Mouse (Mus musculus) midbrain, postnatal 0 days (tissue): ENCODE data around the gene Sgo1. TPM values are rescaled to one million over a fixed set of nuclear protein-coding genes. Genes with fewer than 3 reads are reported as not detected.
"Not testable (repeated sequence)": the region's sequence is repeated elsewhere in the genome, so short reads cannot be mapped to it uniquely, and the experiment has no call there.

Experiments
- ATAC-seq: fragments of 200-750 bp; cut with Nextera tagmentation; 2 replicates; pipeline ENCODE4 v1.8.0; 2017; ENCODE audit warnings: moderate number of reproducible peaks, mild to moderate bottlenecking, moderate TSS enrichment, moderate library complexity; ENCODE audit not compliant: low FRiP score
- DNase-seq: peaks from one replicate; pipeline ENCODE4 v3.0.0-alpha.2; 2015; ENCODE audit warnings: low spot score
- H3K27ac ChIP-seq: fragments of 300-500 bp; sonication (generic); 2 replicates; pipeline ENCODE4 v1.5.1; 2014; ENCODE audit warnings: low read depth, mild to moderate bottlenecking, low read length, mixed read lengths
- H3K27me3 ChIP-seq: fragments of 300-500 bp; sonication (generic); 2 replicates; pipeline ENCODE4 v1.6.1; 2014; ENCODE audit warnings: low read length, control low read depth, mixed read lengths; ENCODE audit not compliant: insufficient read depth
- H3K36me3 ChIP-seq: fragments of 300-500 bp; sonication (generic); 2 replicates; pipeline ENCODE4 v1.6.1; 2014; ENCODE audit warnings: low read length, control low read depth, mixed read lengths; ENCODE audit not compliant: insufficient read depth
- H3K4me1 ChIP-seq: fragments of 300-500 bp; sonication (generic); 2 replicates; pipeline ENCODE4 v1.6.1; 2014; ENCODE audit warnings: mild to moderate bottlenecking, control low read depth, antibody characterized with exemption, low read length, mixed read lengths; ENCODE audit not compliant: insufficient read depth
- H3K4me2 ChIP-seq: fragments of 300-500 bp; sonication (generic); 2 replicates; pipeline ENCODE4 v1.6.1; 2014; ENCODE audit warnings: low read depth, mild to moderate bottlenecking, low read length, mixed read lengths; ENCODE audit not compliant: poor library complexity, severe bottlenecking
- H3K4me3 ChIP-seq: fragments of 300-500 bp; sonication (generic); 2 replicates; pipeline ENCODE4 v1.5.1; 2014; ENCODE audit warnings: low read depth, mild to moderate bottlenecking, low read length, moderate library complexity
- H3K9ac ChIP-seq: fragments of 300-500 bp; sonication (generic); replicated peaks from 2 replicates; pipeline ENCODE4 v1.6.1; 2014; ENCODE audit warnings: mild to moderate bottlenecking, low read length, moderate library complexity, mixed read lengths; ENCODE audit not compliant: poor library complexity, severe bottlenecking
- H3K9me3 ChIP-seq: fragments of 300-500 bp; sonication (generic); 2 replicates; pipeline ENCODE4 v1.6.1; 2016; ENCODE audit warnings: low read length, control low read depth
- CTCF ChIP-seq: IDR thresholded peaks from 2 replicates; pipeline ENCODE4 v1.5.1; 2016; ENCODE audit warnings: antibody characterized with exemption, mild to moderate bottlenecking
- WGBS: fragments of 180-500 bp; shearing (Covaris S2); extraction: QIAGEN DNeasy Blood & Tissue Kit; methylation state at CpG from one replicate; pipeline ENCODE4 v1.1.7; 2014; 5-methylcytosine and 5-hydroxymethylcytosine counted together
- polyA plus RNA-seq: library from polyadenylated mRNA; unstranded; fragments of >200 nt; fragmentation: Nextera tagmentation; extraction: Ambion mirVana; gene quantifications from 2 replicates; pipeline ENCODE4 v1.2.1, GENCODE M21; 2015
- total RNA-seq: library from RNA; depleted of rRNA; stranded (reverse); fragments of >200 nt; gene quantifications from 2 replicates; pipeline ENCODE4 v1.2.3, GENCODE M21; 2014; rRNA removed

Sgo1 gene
- 1.4 and 2.2 TPM in 2 replicates for total RNA-seq
- polyA plus RNA-seq = 2.2 and 3.5 TPM in 2 replicates

DNA sequence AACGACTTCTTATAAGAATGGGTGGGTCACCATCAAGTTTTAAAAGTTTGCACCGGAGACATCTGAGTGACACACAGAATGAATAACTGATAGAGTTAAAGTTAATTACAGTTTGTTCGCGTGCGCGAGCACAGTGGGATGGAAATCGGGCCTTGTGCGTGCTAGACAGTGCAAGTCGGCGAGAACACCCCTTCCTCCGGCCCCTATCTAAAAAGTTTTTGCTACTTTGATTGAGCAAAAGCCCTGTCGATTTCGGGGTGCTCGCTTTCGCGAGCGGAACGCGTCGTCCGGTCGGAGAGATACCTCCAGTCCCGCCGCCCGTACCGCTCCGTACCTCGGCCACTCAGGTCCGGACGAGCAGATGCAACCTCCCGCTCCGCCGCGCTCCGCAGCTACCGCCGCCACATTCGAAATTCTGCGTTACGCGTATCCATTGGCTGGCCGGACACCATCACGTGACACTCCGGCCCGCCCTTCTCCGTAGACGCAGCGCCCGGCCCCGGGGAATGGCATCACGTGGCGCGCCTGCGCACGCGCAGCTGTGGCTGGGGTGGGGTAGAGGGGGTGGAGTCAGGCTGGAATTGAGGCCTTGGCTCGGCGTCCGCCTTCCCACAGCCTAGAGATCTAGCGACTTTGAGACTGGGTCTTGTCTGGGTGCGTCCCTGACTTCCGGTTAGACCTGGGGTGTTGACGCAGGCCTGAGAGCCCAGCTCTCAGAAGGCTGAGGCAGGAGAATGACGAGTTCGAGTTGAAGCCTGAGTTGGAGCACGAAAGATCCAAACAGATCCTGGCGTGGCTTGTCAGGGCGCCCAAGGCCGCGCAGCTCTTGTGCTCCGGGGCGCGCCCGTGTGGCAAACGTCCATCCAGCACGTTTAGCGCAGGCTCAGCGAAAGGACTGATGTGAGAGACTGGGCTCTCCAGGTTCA is at the start of gene Sgo1:
TSS of gene Sgo1 (minus strand) at position 457 of the 926 bp plus-strand sequence.
- Histone ChIP-seq H3K4me1 (no peaks in the 10 kb centered on the region), H3K9me3 (no peaks in the 10 kb centered on the region), H3K27me3 (no peaks in the 10 kb centered on the region), H3K4me2 (peak within 1 kb of the TSS; percentile 75), H3K36me3 (no peaks in the 10 kb centered on the region), H3K4me3 (peak within 1 kb of the TSS; percentile 53), H3K9ac (peak within 1 kb of the TSS; percentile 72), H3K27ac (peak within 1 kb of the TSS; percentile 95)
- WGBS = under 1% methylated on average over 75 of the region's 78 CpGs
- peak; percentile 100 for ATAC-seq
- peak; percentile 65 for TF ChIP-seq CTCF
- peak; percentile 98 for DNase-seq

DNA sequence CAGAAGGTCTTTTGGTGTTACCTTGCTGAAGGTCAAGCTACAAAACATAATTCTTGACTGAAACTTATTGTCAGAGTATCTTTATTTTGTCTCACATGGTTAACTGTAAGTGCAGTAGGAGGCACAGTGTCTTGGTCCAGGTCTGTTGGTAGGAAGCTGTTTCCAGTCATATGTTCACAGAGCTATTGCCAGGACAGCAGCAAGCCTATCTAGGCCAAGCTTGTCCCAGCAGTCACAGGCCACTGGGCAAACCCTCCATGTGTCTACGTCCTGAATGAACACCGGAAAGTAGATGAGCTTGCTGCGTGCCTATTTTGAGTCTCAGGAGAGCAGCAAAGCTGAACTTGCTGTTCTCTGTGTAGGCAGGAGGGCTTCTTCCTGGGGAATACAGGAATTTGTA is 29.8 kb upstream of the Sgo1 start:
- H3K4me1 ChIP-seq, H3K27ac ChIP-seq, H3K4me2 ChIP-seq, ATAC-seq, H3K4me3 ChIP-seq, H3K9me3 ChIP-seq, DNase-seq, H3K36me3 ChIP-seq, H3K9ac ChIP-seq, H3K27me3 ChIP-seq: not testable (repeated sequence)
- 92% methylated on average over 3 of the region's 3 CpGs for WGBS

DNA sequence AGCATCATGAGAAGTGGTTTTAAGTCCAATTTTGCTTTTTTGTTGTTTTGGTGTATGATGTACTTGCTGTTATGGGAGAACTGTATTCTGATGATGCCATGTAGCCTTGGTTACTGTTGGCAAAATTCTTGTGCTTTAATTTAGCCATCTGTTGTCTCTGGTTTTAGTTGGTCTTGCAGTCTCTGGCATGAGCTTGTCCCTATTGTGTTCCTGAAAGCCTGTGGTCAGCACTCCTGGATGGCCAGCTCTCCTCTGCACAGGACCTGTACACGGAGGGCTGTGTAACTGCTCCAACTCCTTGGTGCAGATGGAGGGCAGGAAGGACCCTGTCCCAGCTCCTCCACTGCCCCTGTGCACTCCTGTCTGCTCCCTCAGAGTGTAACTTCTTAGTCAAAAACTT is 29.3 kb upstream of the Sgo1 start:
- no peaks in the 10 kb centered on the region for H3K27me3 ChIP-seq
- 77% methylated on average over 1 of the region's 1 CpGs for WGBS
- no peaks in the 10 kb centered on the region for H3K36me3 ChIP-seq
- no peak for ATAC-seq
- no peaks in the 10 kb centered on the region for H3K9me3 ChIP-seq
- no peak for DNase-seq
- no peak overlapping the region for H3K4me3 ChIP-seq
- TF ChIP-seq CTCF = no peak
- H3K9ac ChIP-seq = no peak overlapping the region
- no peak overlapping the region for H3K27ac ChIP-seq
- no peak overlapping the region for H3K4me2 ChIP-seq
- H3K4me1 ChIP-seq = no peaks in the 10 kb centered on the region

DNA sequence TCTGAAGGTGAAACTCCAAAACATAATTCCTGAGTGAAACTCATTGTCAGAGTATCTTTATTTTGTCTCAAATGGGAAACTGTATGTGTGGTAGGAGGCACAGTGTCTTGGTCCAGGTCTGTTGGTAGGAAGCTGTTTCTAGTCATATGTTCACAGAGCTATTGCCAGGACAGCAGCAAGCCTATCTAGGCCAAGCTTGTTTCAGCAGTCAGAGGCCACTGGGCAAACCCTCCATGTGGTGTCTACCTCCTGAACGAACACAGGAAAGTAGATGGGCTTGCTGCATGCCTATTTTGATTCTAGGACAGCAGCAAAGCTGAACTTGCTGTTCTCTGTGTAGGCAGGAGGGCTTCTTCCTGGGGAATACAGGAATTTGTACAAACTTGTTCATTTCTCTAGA is 26.0 kb upstream of the Sgo1 start:
- not testable (repeated sequence) for H3K27me3 ChIP-seq, H3K9ac ChIP-seq, H3K4me3 ChIP-seq, H3K9me3 ChIP-seq, H3K36me3 ChIP-seq, DNase-seq, ATAC-seq, H3K27ac ChIP-seq, H3K4me1 ChIP-seq, H3K4me2 ChIP-seq
- 62% methylated on average over 1 of the region's 1 CpGs for WGBS

DNA sequence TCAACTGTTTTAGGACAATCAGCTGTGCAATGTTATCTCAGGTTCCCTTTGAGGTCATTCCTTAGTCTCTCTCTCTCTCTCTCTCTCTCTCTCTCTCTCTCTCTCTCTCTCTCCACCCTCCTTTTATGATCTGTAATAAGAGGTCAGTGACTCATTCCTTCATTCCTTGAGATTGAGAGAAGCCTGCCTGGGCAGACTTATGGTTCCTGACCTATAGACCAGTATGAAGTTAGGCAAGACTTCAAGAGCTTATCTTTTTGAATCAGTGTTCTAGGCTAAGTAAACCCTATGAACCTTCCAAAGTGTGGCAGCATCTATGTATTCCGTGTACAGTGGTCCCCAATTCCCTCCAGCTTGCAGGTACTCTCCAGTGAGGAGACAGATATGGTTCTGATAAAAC is 25.3 kb upstream of the Sgo1 start:
- no peak for TF ChIP-seq CTCF
- Histone ChIP-seq H3K36me3 (no peaks in the 10 kb centered on the region), H3K4me1 (no peaks in the 10 kb centered on the region), H3K4me3 (no peak overlapping the region), H3K9ac (no peak overlapping the region), H3K9me3 (no peaks in the 10 kb centered on the region), H3K4me2 (no peak overlapping the region), H3K27ac (no peak overlapping the region), H3K27me3 (no peaks in the 10 kb centered on the region)
- DNase-seq (no peak), ATAC-seq (no peak)
- 61% methylated on average over 1 of the region's 1 CpGs for WGBS

DNA sequence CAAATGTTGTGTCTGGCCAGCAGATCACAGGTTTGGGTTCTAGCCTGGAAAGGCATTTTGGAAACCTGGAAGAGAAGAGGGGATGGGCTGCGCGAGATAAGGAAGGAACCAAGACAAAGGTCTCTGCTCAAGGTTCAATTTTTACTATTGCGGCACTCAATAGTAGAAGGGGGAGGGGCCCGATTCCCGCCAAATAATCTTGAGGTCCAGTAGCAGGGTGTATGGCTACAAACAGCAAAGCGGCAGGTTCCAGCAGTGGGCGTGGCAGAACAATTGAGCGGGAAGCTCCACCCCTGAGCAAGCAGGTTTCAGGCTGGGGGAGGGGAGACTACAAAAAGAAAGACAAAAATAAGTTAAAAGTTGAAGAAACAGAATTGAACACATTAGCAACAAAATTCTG is 8.4 kb upstream of the Sgo1 start:
- H3K27ac ChIP-seq, H3K4me1 ChIP-seq, H3K27me3 ChIP-seq, H3K9ac ChIP-seq, H3K9me3 ChIP-seq, H3K36me3 ChIP-seq, ATAC-seq, H3K4me2 ChIP-seq, H3K4me3 ChIP-seq, DNase-seq: not testable (repeated sequence)
- WGBS = 90% methylated on average over 8 of the region's 8 CpGs
